Mouse (Mus musculus) kidney, adult 2 months (tissue): ENCODE results near the gene Prom1. TPM values are rescaled to one million over a fixed set of nuclear protein-coding genes. Genes with fewer than 3 reads are reported as not detected.
A peak's percentile ranks its signal among the peaks of the same experiment; 100 is the strongest.

Source experiments
- DNase-seq: peaks from one replicate; pipeline ENCODE4 v3.0.0; 2021
- H3K27ac ChIP-seq: fragments of 200-500 bp; 2 replicates; pipeline ENCODE4 v1.5.1; 2012; ENCODE audit warnings: low read depth, low read length, control low read depth, inconsistent platforms; ENCODE audit not compliant: insufficient read depth
- H3K27me3 ChIP-seq: fragments of 200-500 bp; replicated peaks from 2 replicates; pipeline ENCODE4 v1.6.1; 2012; ENCODE audit warnings: mild to moderate bottlenecking, moderate library complexity, low read length, inconsistent platforms; ENCODE audit not compliant: control insufficient read depth, insufficient read depth
- H3K36me3 ChIP-seq: fragments of 200-500 bp; 2 replicates; pipeline ENCODE4 v1.6.1; 2012; ENCODE audit warnings: mild to moderate bottlenecking, moderate library complexity, low read length, inconsistent platforms; ENCODE audit not compliant: control insufficient read depth, insufficient read depth
- H3K4me1 ChIP-seq: fragments of 200-500 bp; 2 replicates; pipeline ENCODE4 v1.6.1; 2011; ENCODE audit warnings: low read length; ENCODE audit not compliant: control insufficient read depth, insufficient read depth
- H3K4me3 ChIP-seq: fragments of 200-500 bp; 2 replicates; pipeline ENCODE4 v1.5.1; 2011; ENCODE audit warnings: mild to moderate bottlenecking, low read depth, low read length, control low read depth; ENCODE audit not compliant: insufficient read depth
- CTCF ChIP-seq: fragments of 200-500 bp; conservative IDR thresholded peaks from 2 replicates; pipeline ENCODE4 v1.5.1; 2011; ENCODE audit warnings: low read depth, mild to moderate bottlenecking, control low read depth, low read length, moderate library complexity, mixed read lengths; ENCODE audit not compliant: insufficient read depth, insufficient read length
- POLR2A ChIP-seq: fragments of 200-500 bp; IDR thresholded peaks from one replicate; pipeline ENCODE4 v1.6.1; 2011; ENCODE audit warnings: low read depth, low read length, control low read depth
- WGBS: fragments of 180-500 bp; shearing (Covaris S2); methylation state at CpG from one replicate; pipeline ENCODE4 v1.1.7; 2018; 5-methylcytosine and 5-hydroxymethylcytosine counted together
- polyA plus RNA-seq: library from polyadenylated mRNA; depleted of rRNA; stranded (reverse); fragments of >200 nt; gene quantifications from 2 replicates; pipeline ENCODE4 v1.2.3, GENCODE M21; 2012; rRNA removed

The Prom1 gene
- polyA plus RNA-seq, 1 experiment, result 67.6 TPM

DNA sequence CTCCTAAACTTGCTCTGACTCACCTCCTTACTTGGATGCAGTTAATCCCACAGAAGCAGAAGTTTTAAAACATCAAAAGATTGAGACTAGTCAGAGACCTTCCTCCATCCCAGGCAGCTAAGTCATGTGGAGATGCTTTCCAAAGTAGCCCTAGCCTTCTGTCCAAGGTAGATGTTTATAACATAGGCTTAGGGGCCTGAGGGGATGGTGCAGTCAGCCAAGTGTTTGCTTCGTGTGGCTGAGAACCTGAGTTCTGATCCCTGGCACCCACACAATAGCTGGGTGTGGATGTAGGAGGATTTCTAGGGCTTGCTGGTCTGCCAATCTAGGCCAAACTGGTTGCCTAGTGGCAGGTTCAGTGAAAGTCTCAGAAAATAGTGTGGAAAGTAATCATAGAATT is 148.6 kb downstream of the Prom1 start:
- TF ChIP-seq POLR2A (no peak), CTCF (no peak)
- WGBS, result 61% methylated on average over 1 of the region's 1 CpGs
- Histone ChIP-seq H3K4me1 (no peaks in the 10 kb centered on the region), H3K27ac (no peak overlapping the region), H3K4me3 (no peak overlapping the region), H3K27me3 (no peaks in the 10 kb centered on the region), H3K36me3 (no peaks in the 10 kb centered on the region)
- no peak for DNase-seq

DNA sequence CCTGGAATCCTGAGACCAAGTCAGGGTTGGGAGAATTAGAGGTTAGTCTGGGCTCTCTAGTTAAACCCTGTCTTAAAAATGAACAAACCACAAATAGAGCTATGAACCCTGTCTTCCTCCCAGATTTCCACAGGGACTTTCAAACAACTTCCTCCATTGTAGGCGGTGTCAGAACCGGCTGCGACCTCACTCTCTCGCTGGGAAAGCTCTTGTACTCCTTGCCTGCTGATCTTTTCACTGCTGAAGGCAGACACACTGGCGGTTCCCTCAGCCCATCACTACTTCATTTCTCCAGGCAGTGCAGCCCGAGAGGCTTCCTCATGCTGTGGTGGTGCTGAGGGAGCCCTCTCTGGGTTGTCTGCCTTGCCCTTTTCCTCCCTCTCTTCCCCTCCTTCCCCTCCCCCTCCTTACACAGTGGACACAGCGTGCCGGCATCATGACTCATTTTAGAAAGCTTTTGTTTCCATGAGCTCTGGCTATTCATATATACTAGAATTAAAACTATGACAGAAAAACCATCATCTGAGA is 153.0 kb downstream of the Prom1 start:
- peak; percentile 27 for DNase-seq
- Histone ChIP-seq H3K27me3 (no peaks in the 10 kb centered on the region), H3K36me3 (no peaks in the 10 kb centered on the region), H3K27ac (peak overlapping the region; percentile 64), H3K4me3 (peak overlapping the region; percentile 9; the same call in 1 of the 2 replicates), H3K4me1 (no peaks in the 10 kb centered on the region)
- WGBS, result 15% methylated on average over 8 of the region's 8 CpGs
- TF ChIP-seq CTCF (no peak), POLR2A (no peak)

DNA sequence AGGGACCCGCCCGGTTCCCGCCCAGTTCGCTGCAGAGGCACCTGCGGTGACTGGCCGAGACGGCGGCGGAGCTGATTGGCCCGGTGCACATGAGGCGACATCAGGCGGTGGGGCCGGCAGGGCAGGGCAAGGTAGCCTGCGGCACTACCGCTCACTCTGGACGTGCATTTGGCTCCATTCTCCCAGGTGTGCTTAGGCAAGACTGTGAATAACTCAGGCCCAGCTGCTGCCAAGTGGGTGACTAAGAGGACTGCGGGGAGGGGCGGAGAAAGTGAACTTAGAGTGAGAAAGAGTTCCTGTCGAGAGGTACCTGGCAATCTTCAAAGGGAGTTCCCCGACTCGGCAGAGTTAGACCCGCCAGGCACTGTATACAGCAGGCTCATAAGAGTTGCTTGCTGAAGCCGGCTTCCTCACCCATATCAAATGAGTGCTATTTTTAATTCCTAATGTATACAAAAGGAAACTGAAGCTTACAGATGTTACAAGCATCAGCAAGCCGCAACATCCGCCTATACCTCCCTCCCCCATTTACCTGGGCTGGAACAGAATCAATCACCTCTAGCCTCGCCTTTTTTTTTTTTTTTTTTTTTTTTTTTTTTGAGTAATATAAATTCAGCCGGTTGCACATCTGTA is 153.6 kb downstream of the Prom1 start:
- Histone ChIP-seq H3K27ac (peak overlapping the region; percentile 31; the same call in 1 of the 2 replicates), H3K4me3 (peak overlapping the region; percentile 9), H3K4me1 (no peaks in the 10 kb centered on the region), H3K27me3 (no peaks in the 10 kb centered on the region), H3K36me3 (no peaks in the 10 kb centered on the region)
- TF ChIP-seq CTCF (no peak), POLR2A (no peak)
- peak; percentile 87 for DNase-seq
- 7% methylated on average over 27 of the region's 27 CpGs for WGBS

DNA sequence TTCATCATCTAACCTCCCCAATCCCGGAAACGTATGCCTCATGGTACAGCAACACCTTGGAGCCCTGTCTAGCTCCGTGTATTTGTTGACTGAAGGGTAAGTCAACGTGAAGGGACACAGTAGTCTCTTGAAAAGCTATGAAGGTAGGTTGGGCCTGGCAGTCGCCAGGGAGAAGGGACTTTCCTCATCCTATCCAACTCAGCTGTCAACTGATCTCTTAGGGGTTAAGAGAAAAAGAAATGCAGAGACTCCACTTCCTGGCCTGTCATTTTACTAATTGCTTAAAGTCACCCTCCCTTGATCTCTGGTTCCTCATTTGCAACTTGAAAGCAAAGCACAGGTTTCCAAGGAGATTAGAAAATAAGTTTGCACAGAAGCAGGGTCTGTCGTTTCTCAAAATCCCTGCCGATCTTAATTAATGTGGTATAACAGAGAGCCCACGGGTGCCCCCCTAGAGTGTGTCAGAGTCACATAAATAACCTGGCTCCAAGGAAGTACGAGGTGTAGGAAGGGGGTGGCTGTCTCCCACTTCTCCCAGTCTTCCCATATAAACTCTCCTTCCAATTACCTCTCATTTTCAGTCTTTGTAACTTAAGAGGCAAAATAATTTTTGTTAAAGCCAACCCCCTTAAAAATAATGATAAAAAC is 154.4 kb downstream of the Prom1 start:
- no peak overlapping the region for H3K4me3 ChIP-seq
- WGBS, result 35% methylated on average over 9 of the region's 9 CpGs

More for the DNA sequence above, 154.4 kb downstream of the Prom1 start:
- H3K27ac ChIP-seq, result no peak overlapping the region
- no peak for DNase-seq
- H3K36me3 ChIP-seq, result no peaks in the 10 kb centered on the region
- TF ChIP-seq CTCF (no peak), POLR2A (no peak)
- H3K4me1 ChIP-seq, result no peaks in the 10 kb centered on the region
- no peaks in the 10 kb centered on the region for H3K27me3 ChIP-seq

Other genes starting within 250 kb of the Prom1 start
- 6.1 and 7.9 TPM in 2 replicates for gene Cd38, start 233.5 kb downstream of the Prom1 start, polyA plus RNA-seq
- gene Gm7879, start 188.9 kb downstream of the Prom1 start, polyA plus RNA-seq, result 0.47 and 0.50 TPM in 2 replicates
- gene Fgfbp1, start 120.3 kb downstream of the Prom1 start, polyA plus RNA-seq, result 3.7 and 4.5 TPM in 2 replicates
- gene Tapt1, start 124.6 kb upstream of the Prom1 start, polyA plus RNA-seq, result 23.6 and 29.0 TPM in 2 replicates